Mouse (Mus musculus): ENCODE data around the gene 1110002E22Rik.

1110002E22Rik gene

DNA sequence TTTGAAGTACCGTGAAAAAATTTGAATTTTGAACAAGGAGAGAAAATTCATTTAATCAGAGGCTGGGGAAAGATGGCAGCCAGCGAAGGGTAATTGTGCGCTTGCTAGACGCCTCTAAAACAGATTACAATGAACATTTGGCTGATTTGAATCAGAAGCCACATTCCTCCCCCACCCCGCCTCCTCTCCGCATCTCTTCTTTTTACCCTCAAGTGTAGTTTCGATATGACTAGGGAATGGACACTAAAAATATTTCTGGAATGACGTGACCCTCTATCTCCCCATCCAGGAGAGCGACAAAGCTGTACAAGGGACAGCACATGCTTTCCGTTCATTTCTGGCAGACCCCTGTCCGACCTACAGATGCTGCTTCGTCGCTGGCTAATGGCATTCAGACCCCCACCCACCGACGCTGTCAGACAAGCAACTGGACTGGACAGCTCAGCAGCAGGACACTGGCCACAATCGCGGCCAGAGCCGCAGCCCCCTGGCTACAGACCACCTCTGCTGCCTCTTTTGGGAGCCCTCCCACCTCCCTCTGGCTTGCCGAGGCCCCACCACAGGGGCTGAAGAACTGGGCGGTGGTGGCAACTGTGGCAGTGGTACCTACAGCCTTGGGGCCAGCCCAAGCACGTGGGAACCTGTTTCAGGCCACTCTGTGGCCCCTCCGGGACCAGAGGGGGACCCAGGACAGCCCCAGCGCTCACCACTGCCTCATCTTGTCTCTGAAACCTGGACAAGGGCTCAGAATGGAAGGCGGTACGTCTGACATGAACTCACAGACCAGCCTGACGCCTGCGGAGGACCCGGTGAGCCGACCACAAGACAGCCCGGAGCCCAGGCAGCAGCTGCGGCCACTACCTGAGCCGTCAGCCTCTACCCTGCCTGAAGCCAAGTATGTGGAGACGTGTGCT lies at the start of gene 1110002E22Rik:
TSS of gene 1110002E22Rik (plus strand) at position 321 of the 914 bp plus-strand sequence.
- DNase-seq (ENCODE audit: low spot score): no peak

DNA sequence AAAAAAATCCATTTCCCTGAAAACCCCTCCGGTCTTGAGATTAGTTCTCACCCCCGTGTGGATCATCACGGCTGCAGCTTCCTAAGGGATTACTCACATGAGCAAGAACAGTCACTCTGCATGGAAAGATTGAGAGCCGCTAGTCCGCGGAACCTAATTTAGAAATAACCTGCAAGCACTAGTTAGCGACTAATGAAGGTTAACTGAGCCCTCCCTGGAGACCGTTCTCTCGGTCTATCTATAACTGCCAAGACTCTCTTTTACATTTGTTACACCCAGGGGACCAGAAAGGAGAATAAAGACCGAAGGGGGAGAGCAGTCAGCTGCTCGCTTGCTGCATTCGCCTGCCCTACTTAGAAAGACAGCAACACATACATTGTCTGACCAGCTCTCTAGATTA lies 48.0 kb upstream of the 1110002E22Rik start:
- DNase-seq (ENCODE audit: low spot score): no peak

DNA sequence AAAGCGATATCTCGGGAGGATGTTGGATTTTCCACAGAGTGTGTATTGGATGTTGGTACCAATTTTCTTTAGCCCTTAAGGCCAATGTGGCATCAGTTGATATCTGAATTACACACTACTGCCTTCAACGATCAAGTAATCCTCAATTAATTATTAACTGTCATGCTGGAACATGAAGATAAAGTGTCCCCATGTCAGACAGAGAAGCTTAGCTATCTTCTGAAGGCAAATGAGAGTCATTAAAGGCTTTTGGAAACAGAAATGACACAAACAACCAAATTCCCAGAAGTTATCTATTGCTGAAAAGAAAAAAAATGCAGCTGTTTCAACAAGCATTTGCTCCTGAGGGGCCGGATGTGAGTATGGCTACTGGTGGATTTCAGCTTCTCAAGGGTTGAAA lies 42.8 kb upstream of the 1110002E22Rik start:
- DNase-seq (ENCODE audit: low spot score): no peak

DNA sequence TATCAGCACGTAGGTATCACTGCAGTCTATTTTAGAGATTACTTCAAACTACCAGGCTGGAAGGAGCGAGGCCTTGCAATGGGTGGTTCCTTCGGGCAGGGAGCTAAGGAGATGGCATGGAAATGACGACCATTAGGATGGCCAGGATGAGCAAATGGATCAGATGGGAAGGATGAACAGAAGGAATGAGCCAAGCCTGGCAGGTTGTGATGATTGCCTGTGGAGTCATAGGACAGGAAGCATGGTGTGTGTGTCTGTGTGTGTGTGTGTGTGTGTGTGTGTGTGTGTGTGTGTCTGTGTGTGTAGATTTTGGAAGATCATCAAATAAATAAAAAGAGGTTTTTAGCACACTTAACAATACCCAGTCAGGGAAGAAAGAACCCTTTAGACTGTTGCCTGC lies 42.2 kb upstream of the 1110002E22Rik start:
- DNase-seq (ENCODE audit: low spot score): no peak

DNA sequence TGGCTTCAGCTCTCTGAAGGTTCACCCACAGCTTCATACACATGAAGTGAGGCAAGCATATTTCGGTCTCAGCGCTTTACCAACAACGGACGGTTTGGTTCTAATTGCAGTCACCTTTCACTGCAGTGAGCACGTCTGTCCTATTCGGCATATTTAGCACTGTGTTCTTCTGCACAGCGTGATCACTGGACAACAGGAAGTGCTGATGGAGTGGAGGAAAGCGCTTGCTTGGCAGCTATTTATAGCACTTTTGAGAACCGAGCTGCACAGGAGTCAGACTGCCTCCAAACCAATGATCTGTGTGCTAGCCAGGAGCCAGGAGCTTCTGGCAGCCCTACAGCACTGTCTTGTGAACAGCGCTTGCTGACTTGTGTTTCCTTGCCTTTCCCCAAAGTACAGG lies 38.6 kb upstream of the 1110002E22Rik start:
- DNase-seq (ENCODE audit: low spot score): peak; percentile 24

DNA sequence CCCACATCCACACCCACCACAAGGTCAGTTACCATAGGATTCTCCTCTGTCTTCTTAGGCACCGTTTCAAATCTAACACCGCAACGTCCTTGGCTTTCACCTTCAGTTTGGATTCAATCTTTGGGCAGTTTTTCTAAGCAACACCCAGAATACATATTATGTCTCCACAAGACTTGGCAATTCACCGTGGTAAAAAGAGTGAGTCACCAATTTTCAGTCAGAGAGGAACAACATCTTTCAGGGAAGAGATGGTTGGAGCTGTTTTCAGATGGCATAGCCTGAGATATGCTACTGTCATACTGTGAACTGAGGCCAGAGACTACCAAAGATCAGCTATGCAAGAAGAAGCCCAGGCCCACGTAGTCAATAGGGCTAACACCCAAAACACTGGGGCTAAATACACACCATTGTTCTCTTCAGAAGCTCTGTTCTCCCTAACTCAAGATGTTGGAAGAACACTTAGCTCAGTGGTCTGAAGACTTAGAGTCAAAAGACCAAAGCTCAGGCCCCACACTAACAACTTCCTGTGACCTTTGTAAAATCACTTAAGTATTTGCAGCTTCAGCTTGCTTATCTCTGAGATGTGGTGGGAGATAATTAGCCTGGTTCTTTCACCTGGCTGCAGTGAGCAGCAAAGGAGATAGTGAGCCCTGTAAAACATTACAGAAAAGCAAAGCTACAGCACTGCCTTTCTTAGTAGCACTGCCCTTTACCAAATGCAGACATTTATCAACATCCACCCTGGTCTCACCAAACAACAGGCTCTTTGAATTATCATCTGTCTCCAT lies 37.1 kb upstream of the 1110002E22Rik start:
- DNase-seq (ENCODE audit: low spot score): peak; percentile 64

DNA sequence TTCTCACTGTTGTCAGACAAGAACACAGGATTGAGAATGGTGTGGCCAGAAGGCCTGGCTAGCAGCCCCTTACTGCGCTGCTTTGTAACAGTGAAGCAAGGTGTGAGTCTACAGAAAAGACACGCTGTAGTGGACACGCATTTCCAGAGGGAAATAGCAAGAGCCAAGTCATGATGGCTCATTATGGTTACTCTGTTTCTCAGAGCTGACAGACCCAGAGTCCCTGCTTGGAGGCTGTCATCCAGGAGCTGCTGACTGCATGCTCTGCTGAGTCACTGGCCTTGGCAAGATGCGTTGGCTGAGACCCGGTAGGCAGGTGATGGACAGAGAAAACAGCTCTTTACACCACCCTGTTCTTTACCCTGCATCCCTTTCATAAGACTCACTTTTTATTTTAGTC lies 35.5 kb upstream of the 1110002E22Rik start:
- no peak for DNase-seq (ENCODE audit: low spot score)

DNA sequence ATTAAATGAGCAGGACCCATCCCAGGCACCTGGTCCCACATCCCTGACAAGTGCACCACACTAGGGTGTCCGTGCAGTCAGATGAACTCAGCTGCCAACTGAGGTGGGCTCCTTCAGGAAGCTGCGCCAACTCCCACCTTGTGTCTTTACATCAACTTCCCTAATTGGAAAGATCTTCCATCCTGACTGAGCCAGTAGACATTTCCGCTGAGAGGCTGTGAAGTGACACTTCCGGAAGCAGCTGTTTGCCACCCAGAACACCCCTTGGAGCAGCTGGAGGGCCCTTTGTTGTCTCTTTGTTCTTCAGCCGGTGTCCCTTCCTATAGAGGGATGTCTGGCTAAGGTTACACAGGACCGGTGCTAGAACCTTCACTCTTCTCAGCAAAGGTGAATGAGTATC lies 34.3 kb upstream of the 1110002E22Rik start:
- no peak for DNase-seq (ENCODE audit: low spot score)

DNA sequence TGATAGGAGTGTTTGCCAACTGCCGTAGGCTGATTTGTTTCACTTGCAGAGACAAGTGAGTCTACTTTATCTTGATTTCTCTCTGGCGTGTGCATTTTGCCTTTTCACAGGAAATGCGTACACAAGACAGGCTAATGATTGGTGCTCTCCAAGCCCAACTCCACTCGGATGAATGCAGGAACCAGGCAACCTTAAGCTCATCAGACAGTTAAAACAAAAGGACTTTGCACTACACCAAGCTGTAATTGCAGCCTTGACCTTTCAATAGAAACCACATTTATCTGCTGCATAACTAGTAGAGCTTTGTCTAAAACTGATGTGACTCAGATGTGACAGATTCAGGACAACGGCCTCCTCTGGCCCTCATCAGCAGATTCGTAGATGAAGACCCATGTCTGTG lies 30.9 kb upstream of the 1110002E22Rik start:
- DNase-seq (ENCODE audit: low spot score): no peak

DNA sequence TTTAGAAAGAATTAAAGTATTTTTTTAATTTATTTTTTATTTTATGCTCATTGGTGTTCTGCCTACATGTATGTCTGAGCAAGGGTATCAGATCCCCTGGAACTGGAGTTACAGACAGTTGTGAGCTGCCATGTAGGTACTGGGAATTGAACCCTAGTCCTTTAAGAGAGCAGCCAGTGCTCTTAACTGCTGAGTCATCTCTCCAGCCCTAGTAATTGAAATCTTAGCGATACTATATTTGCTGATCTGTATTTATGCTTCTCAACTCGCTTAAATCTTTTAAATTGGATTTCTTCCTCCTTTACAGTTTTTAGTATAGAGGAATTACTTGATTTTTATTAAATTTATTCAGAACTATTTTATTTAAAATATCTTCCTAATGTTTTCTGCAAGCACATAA lies 23.9 kb upstream of the 1110002E22Rik start:
- no peak for DNase-seq (ENCODE audit: low spot score)

DNA sequence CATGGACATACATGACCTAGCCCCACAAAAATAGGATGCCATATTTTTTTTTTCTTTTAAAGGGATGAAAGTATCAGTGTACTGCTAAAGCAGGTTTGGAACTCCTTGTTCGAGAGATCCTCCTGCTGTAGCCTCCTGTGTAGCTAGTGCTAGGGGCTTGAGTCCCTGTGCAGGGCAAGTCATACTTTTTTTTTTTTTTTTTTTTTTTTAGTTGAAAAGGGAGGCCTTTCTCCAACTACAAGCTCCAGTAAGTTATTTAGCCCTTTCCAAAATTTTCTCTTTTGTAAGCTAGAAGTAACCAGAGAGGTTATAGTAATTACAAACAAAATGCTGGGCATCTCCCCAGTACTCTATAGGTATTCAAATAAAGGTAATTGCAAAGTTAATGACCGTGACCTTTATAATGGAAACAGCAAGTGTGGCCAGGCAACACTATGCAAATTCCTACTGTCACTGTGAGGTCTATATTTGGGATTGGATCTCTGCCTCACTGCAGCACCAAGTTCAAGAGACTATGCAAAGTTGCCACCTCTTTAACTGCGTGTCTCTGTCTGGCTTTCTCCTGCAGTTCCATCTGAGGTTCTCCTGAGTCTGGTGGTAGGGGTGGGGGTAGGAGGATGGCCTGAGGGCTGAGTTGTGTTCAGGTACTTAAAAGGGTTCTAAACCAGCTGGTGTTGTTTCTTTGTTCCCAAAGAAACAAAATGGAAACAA lies 23.1 kb upstream of the 1110002E22Rik start:
- DNase-seq (ENCODE audit: low spot score): no peak

DNA sequence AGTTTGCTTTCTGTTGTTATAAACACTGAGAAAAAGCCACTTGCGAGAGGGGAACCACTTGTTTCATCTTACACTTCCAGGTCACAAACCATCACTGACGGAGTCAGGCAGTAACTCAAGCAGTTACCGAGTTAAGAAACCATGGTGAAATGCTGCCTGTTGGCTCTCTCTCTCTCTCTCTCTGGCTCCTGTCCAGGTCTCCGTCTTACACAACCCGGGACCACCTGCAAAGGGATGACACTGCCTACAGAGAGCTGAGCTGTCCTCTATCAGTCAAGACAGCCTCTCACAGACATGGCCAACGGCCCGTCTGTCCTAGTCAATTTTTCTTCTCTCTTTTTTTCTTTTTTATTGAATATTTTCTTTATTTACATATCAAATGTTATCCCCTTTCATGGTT lies 21.5 kb upstream of the 1110002E22Rik start:
- no peak for DNase-seq (ENCODE audit: low spot score)

DNA sequence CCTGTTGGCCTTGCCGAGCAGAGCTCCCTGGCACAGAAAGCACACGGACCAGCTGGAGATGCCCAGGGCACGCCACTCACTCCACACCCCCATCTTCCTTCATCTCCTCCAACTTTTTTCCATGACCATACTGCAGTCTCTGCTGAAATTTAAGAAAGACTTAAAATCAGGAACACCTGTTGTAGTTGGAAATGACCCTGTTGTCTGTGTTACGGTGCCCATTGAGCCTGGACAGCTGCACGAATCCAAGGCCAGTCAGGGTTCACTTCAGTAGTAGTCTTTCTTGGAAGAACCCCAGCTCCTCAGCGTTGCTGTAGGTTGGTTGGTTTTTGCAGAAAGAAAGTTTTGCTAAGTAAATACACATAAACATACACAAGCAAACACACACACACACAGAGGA lies 15.3 kb upstream of the 1110002E22Rik start:
- no peak for DNase-seq (ENCODE audit: low spot score)

DNA sequence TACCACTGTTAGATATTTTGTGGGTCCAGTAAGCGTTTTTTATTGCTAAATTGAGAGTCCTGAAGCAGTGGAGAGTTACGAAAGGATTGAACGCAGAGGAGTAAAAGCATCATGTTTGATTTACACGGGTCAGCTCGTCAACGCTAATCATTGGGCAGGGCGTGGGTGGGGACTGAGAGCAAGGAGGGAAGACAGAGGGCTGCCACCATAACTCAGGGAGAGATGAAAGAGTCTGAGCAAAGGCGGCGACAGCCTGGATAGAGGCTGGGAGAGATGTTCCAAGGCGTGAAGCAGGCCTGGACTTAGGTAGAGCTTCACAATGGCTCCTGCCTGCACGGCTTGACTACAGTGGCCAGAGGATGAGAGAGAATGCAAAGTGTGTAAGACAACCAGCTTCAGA lies 14.1 kb upstream of the 1110002E22Rik start:
- no peak for DNase-seq (ENCODE audit: low spot score)

DNA sequence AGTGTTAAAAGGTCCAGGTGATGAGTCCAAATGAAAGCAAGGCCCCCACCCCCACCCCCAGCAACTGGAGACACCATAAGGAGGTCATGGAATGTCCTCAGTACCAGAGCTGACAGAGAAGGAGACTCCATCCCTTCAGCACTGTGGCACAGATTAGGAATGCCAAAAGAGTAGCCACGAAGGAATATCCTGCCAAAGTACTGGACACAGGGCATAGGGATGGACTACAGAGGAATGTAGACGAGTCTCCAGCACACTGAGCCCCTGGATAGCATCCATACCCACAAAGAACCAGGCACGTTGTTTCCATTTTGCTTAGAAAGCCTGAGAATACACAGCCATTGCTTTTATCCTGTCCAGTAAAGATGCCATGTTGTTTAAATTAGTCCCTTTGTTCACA lies 13.4 kb upstream of the 1110002E22Rik start:
- no peak for DNase-seq (ENCODE audit: low spot score)

DNA sequence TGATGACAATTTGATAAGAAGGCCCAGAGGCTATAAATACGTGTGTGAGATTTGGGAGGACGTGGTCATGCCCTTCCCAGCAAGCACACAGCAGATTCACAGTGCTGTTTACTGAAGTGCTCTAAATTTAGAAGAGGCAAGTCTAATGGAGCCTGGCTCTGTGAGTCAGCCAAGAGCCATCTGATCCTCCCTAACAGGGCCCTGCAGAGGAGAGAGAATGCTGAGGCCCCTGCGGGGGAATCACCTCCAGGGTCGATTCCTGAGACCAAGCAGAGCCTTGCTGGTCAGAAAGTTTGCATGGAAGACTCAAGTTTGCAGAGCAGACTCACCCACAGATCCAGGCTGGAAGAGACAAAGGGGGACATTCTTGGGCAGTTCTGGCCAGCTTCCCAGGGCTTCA lies 10.9 kb upstream of the 1110002E22Rik start:
- DNase-seq (ENCODE audit: low spot score): no peak

DNA sequence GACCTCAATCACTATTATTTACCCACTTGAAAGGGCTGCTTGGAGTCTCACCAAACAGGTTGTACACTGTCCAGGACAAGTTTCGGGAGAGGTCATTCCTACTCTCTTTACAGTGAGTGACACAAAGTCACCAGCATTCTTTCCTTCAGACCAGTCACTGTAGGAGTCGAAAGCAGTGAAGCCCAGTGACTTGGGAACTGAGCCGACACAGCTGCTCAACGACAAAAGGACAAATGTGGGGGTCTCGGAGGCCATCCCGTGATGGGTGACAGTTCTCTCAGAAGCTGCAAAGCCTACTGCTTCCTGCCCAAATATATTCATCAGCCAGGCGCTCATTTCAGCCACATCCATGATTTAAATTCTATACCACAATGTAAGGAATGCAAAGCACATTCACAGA lies 7.9 kb upstream of the 1110002E22Rik start:
- DNase-seq (ENCODE audit: low spot score): no peak

DNA sequence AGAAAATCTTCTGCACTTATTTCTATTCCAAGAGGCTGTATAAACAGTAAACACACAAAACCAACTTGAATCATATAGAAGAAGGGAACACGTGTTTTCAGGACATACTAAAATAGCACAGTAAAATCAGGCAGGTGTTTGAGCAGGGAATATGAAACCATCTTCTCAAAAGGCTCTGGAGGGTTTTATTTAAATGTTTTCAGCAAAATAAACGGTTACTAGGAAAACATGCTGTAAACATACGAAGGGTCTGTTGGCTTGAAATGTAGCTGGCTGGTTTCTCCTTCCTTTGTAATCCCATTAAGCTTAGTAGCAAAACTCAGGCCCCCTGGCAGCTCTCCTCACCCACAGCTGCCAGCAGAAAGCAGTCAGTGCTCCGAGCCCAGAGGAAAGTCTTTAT lies 6.6 kb upstream of the 1110002E22Rik start:
- no peak for DNase-seq (ENCODE audit: low spot score)

DNA sequence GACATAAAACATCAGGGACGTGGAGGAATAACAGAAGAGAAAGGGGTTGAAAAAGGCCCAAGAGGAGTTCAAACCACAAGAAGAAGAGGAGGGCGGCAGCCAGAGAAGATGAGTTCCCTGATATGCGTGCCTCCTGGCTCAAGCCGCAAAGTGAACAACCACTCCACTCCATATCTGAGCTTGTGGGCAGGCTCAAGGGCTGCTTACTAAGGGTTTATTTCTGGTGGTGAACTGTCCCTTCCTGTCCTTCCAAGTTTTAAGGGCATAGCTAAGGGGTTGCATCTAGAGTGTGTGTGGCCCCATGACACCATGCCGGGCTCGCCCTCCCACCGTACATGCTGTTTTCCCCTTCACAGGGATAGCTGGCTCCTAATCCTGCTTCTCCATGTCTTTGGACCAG lies 4.4 kb upstream of the 1110002E22Rik start:
- no peak for DNase-seq (ENCODE audit: low spot score)

DNA sequence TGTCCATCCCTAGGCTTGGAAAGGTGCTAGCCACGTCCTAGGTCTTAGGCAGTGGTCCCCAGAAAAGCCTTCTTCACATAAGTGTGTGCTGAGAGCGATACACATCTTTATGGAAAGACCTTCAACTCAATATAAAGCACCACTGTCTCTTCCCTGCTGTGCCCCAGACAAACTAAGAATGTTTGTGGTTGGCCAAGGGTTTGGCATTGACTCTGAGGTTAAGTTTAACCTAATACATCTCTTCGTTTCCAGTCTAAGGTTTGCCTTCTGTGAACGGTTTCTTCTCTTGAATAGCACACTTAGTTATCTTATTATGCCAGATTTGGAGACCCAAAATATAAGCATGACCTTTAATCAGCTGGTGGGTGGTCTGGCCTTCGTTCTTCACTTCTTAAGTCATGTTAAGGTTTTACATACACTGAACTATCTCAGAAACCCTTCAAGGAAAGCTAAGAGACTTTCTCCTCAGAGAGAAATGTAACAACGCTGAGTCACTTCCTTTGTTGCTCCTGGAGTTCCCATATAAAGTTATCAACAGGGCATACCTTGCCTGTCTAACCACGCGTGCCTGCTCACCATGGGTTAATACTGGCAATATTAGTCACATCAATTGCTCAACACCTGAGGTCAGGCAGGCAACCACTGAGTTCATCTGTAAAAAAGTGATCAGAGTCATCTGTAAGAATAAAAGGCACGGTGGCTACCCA lies 3.5 kb upstream of the 1110002E22Rik start:
- DNase-seq (ENCODE audit: low spot score): no peak

DNA sequence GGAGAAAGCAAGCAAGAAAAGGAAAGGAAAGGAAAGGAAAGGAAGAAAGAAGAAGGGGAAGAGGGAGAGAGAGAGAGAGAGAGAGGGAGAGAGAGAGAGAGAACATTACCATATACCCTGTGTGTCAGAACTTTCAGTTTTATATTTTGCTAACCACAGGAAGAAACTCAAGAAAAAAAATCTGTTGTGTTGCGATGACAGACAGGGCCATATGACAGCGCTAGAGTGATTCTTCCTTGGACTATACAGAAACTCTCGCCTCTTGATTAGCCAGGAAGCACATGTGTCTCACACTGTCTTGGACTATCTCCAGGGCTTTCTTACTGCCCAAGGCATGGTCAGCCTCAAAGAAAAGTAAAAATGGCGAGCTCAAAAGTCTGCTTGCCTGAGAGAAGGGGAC lies 2.2 kb upstream of the 1110002E22Rik start:
- DNase-seq (ENCODE audit: low spot score): no peak

DNA sequence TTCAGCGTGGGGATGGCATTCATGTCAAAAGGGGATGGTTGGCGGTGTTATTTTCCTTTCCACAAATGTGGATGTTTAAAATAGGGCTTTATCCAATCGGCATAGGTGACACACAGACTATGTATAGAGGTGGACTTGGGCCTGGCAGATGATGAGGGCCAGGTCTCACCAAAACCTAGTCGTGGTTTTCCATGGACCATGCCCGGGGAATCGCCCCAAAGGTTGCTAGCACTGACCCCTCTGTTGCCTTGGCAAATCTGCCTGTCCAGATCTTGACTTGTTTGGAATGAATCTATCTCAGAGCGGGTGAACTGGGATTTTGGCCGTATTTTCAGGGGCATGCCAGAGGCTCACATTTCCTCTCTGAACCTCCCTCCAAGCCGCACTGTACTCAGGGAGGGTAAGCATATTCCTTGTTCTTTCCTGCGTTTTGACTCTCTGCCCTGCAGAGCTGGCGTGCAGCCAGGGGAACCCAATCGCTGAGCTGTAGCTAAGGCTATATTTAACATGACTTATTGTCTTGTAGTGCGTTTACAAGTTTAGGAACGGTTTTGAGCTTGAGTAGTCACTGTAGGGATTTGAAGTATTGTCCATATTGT lies 1.0 kb upstream of the 1110002E22Rik start:
- DNase-seq (ENCODE audit: low spot score): no peak

All from yolk sac, embryonic 10.5 days (tissue).